Mouse (Mus musculus) forebrain, embryonic 10.5 days (tissue): ENCODE results near the gene Drc7. TPM values are rescaled to one million over a fixed set of nuclear protein-coding genes. Genes with fewer than 3 reads are reported as not detected.

ENCODE experiments used
- DNase-seq: peaks from one replicate; pipeline ENCODE4 v3.0.0-alpha.2; 2017; ENCODE audit warnings: low spot score; ENCODE audit errors: extremely low spot score
- H3K27ac ChIP-seq: fragments of 300-500 bp; sonication (generic); 2 replicates; pipeline ENCODE4 v1.5.1; 2016; ENCODE audit warnings: mild to moderate bottlenecking
- H3K27me3 ChIP-seq: fragments of 300-500 bp; sonication (generic); 2 replicates; pipeline ENCODE4 v1.6.1; 2016; ENCODE audit warnings: mild to moderate bottlenecking; ENCODE audit not compliant: poor library complexity, severe bottlenecking
- H3K36me3 ChIP-seq: fragments of 300-500 bp; sonication (generic); replicated peaks from 2 replicates; pipeline ENCODE4 v1.6.1; 2016; ENCODE audit warnings: mild to moderate bottlenecking, moderate library complexity
- H3K4me1 ChIP-seq: fragments of 300-500 bp; sonication (generic); 2 replicates; pipeline ENCODE4 v1.6.1; 2016
- H3K4me3 ChIP-seq: fragments of 300-500 bp; sonication (generic); 2 replicates; pipeline ENCODE4 v1.5.1; 2016; ENCODE audit warnings: mild to moderate bottlenecking, moderate library complexity
- H3K9me3 ChIP-seq: fragments of 300-500 bp; sonication (generic); 2 replicates; pipeline ENCODE4 v1.6.1; 2016; ENCODE audit warnings: mild to moderate bottlenecking, moderate library complexity
- WGBS: fragments of 180-500 bp; shearing (Covaris S2); methylation state at CpG from one replicate; pipeline ENCODE4 v1.1.7; 2016; 5-methylcytosine and 5-hydroxymethylcytosine counted together
- polyA plus RNA-seq: library from polyadenylated mRNA; unstranded; fragments of >200 nt; fragmentation: Nextera tagmentation; extraction: Ambion mirVana; gene quantifications from 2 replicates; pipeline ENCODE4 v1.2.1, GENCODE M21; 2016

Drc7 gene
- polyA plus RNA-seq, 1 experiment from 2014 or later, result 0.24 TPM

- Histone ChIP-seq H3K4me1 (0 out of 2 replicates have a peak, but pooled peaks cover 4% of the 10 kb centered on the region), H3K4me3 (no peak overlapping the region), H3K27ac (no peak overlapping the region), H3K27me3 (no peaks in the 10 kb centered on the region), H3K36me3 (no peaks in the 10 kb centered on the region), H3K9me3 (no peaks in the 10 kb centered on the region)
- DNase-seq, result no peak
- WGBS, result 76% methylated on average over 7 of the region's 7 CpGs
Measured at GRCm38 (mm10) chr8:95037106-95037925, 17.6 kb upstream of the Drc7 start.

- no peak for DNase-seq
- 77% methylated on average over 6 of the region's 6 CpGs for WGBS
- Histone ChIP-seq H3K36me3 (no peaks in the 10 kb centered on the region), H3K4me3 (no peak overlapping the region), H3K4me1 (peaks cover 10% of the 10 kb centered on the region; the same call in 1 of the 2 replicates), H3K27me3 (no peaks in the 10 kb centered on the region), H3K27ac (no peak overlapping the region), H3K9me3 (no peaks in the 10 kb centered on the region)
Measured at GRCm38 (mm10) chr8:95041883-95042784, 12.8 kb upstream of the Drc7 start.

GRCm38 (mm10) chr8:95044811-95045210, 10.1 kb upstream of the Drc7 start:
- no peaks in the 10 kb centered on the region for H3K36me3 ChIP-seq
- H3K27ac ChIP-seq, result no peak overlapping the region
- H3K4me3 ChIP-seq, result no peak overlapping the region
- H3K9me3 ChIP-seq, result no peaks in the 10 kb centered on the region
- H3K4me1 ChIP-seq, result peaks cover 19% of the 10 kb centered on the region
- DNase-seq, result no peak
- 70% methylated on average over 4 of the region's 4 CpGs for WGBS
- no peaks in the 10 kb centered on the region for H3K27me3 ChIP-seq

- no peaks in the 10 kb centered on the region for H3K36me3 ChIP-seq
- no peaks in the 10 kb centered on the region for H3K27me3 ChIP-seq
- WGBS, result 82% methylated on average over 3 of the region's 3 CpGs
- H3K27ac ChIP-seq, result no peak overlapping the region
- no peak for DNase-seq
- H3K4me3 ChIP-seq, result no peak overlapping the region
- H3K4me1 ChIP-seq, result peaks cover 19% of the 10 kb centered on the region
- no peaks in the 10 kb centered on the region for H3K9me3 ChIP-seq
Measured at GRCm38 (mm10) chr8:95046982-95047381, 7.9 kb upstream of the Drc7 start.

- Histone ChIP-seq H3K36me3 (no peaks in the 10 kb centered on the region), H3K27me3 (no peaks in the 10 kb centered on the region), H3K4me1 (peaks cover 19% of the 10 kb centered on the region), H3K4me3 (no peak overlapping the region), H3K27ac (no peak overlapping the region), H3K9me3 (no peaks in the 10 kb centered on the region)
- no peak for DNase-seq
- WGBS, result 76% methylated on average over 6 of the region's 6 CpGs
Measured at GRCm38 (mm10) chr8:95047884-95048680, 6.8 kb upstream of the Drc7 start.

GRCm38 (mm10) chr8:95049636-95050035, 5.3 kb upstream of the Drc7 start:
- DNase-seq, result no peak
- Histone ChIP-seq H3K27ac (no peak overlapping the region), H3K9me3 (no peaks in the 10 kb centered on the region), H3K27me3 (no peaks in the 10 kb centered on the region), H3K4me1 (peaks cover 19% of the 10 kb centered on the region), H3K36me3 (no peaks in the 10 kb centered on the region), H3K4me3 (no peak overlapping the region)
- 88% methylated on average over 2 of the region's 2 CpGs for WGBS

- H3K36me3 ChIP-seq, result no peaks in the 10 kb centered on the region
- 64% methylated on average over 6 of the region's 6 CpGs for WGBS
- H3K27ac ChIP-seq, result no peak overlapping the region
- no peaks in the 10 kb centered on the region for H3K9me3 ChIP-seq
- H3K27me3 ChIP-seq, result no peaks in the 10 kb centered on the region
- no peak for DNase-seq
- H3K4me3 ChIP-seq, result no peak overlapping the region
- H3K4me1 ChIP-seq, result peaks cover 6% of the 10 kb centered on the region
Measured at GRCm38 (mm10) chr8:95054438-95054837, 465 bp upstream of the Drc7 start.

GRCm38 (mm10) chr8:95056414-95056813, 1.5 kb downstream of the Drc7 start:
- H3K9me3 ChIP-seq, result no peaks in the 10 kb centered on the region
- no peak overlapping the region for H3K27ac ChIP-seq
- no peak overlapping the region for H3K4me3 ChIP-seq
- no peaks in the 10 kb centered on the region for H3K36me3 ChIP-seq
- peaks cover 6% of the 10 kb centered on the region for H3K4me1 ChIP-seq
- 79% methylated on average over 5 of the region's 5 CpGs for WGBS
- H3K27me3 ChIP-seq, result no peaks in the 10 kb centered on the region
- no peak for DNase-seq

GRCm38 (mm10) chr8:95058661-95059060, 3.8 kb downstream of the Drc7 start:
- DNase-seq, result no peak
- H3K36me3 ChIP-seq, result no peaks in the 10 kb centered on the region
- H3K9me3 ChIP-seq, result no peaks in the 10 kb centered on the region
- no peak overlapping the region for H3K4me3 ChIP-seq
- WGBS, result 85% methylated on average over 6 of the region's 6 CpGs
- no peaks in the 10 kb centered on the region for H3K27me3 ChIP-seq
- H3K4me1 ChIP-seq, result peaks cover 6% of the 10 kb centered on the region
- no peak overlapping the region for H3K27ac ChIP-seq

GRCm38 (mm10) chr8:95059812-95060533, 5.1 kb downstream of the Drc7 start:
- DNase-seq, result no peak
- Histone ChIP-seq H3K4me1 (peaks cover 3% of the 10 kb centered on the region), H3K9me3 (no peaks in the 10 kb centered on the region), H3K36me3 (no peaks in the 10 kb centered on the region), H3K27me3 (no peaks in the 10 kb centered on the region), H3K4me3 (no peak overlapping the region), H3K27ac (no peak overlapping the region)
- WGBS, result 79% methylated on average over 6 of the region's 6 CpGs

GRCm38 (mm10) chr8:95064531-95064930, 9.6 kb downstream of the Drc7 start:
- 96% methylated on average over 2 of the region's 2 CpGs for WGBS
- Histone ChIP-seq H3K4me3 (no peak overlapping the region), H3K36me3 (no peaks in the 10 kb centered on the region), H3K27me3 (no peaks in the 10 kb centered on the region), H3K27ac (no peak overlapping the region), H3K9me3 (no peaks in the 10 kb centered on the region), H3K4me1 (no peaks in the 10 kb centered on the region)
- DNase-seq, result no peak

GRCm38 (mm10) chr8:95067582-95067981, 12.7 kb downstream of the Drc7 start:
- DNase-seq, result peak; percentile 38
- no peaks in the 10 kb centered on the region for H3K4me1 ChIP-seq
- H3K9me3 ChIP-seq, result no peaks in the 10 kb centered on the region
- 53% methylated on average over 3 of the region's 3 CpGs for WGBS
- H3K27ac ChIP-seq, result no peak overlapping the region
- no peaks in the 10 kb centered on the region for H3K36me3 ChIP-seq
- H3K4me3 ChIP-seq, result no peak overlapping the region
- H3K27me3 ChIP-seq, result no peaks in the 10 kb centered on the region
